Mouse (Mus musculus) cerebellum, adult 2 months (tissue): ENCODE data around the gene Coa3. TPM values are rescaled to one million over a fixed set of nuclear protein-coding genes. Genes with fewer than 3 reads are reported as not detected.
A peak's percentile ranks its signal among the peaks of the same experiment; 100 is the strongest.

Source experiments
- DNase-seq, 2 experiments: peaks; one replicate each; pipeline ENCODE4 v3.0.0; 2021
- H3K27ac ChIP-seq: fragments of 200-500 bp; 2 replicates; pipeline ENCODE4 v1.5.1; 2012; ENCODE audit warnings: low read length, control low read depth, inconsistent platforms; ENCODE audit not compliant: insufficient read depth
- H3K27me3 ChIP-seq: fragments of 200-500 bp; 2 replicates; pipeline ENCODE4 v1.6.1; 2012; ENCODE audit warnings: inconsistent platforms, mild to moderate bottlenecking, low read length, moderate library complexity; ENCODE audit not compliant: control insufficient read depth, insufficient read depth
- H3K4me1 ChIP-seq: fragments of 200-500 bp; 2 replicates; pipeline ENCODE4 v1.6.1; 2011; ENCODE audit warnings: low read length; ENCODE audit not compliant: control insufficient read depth, insufficient read depth
- H3K4me3 ChIP-seq: fragments of 200-500 bp; replicated peaks from 2 replicates; pipeline ENCODE3; 2011; ENCODE audit warnings: mild to moderate bottlenecking, low read depth, low read length, control low read depth; ENCODE audit not compliant: insufficient read depth
- CTCF ChIP-seq: fragments of 200-500 bp; IDR thresholded peaks from 2 replicates; pipeline ENCODE4 v1.5.1; 2011; ENCODE audit warnings: low read depth, mild to moderate bottlenecking, control low read depth, low read length, moderate library complexity, borderline replicate concordance; ENCODE audit not compliant: insufficient read depth
- POLR2A ChIP-seq: fragments of 200-500 bp; IDR thresholded peaks from 2 replicates; pipeline ENCODE4 v1.6.1; 2011; ENCODE audit warnings: low read length, control low read depth, borderline replicate concordance; ENCODE audit not compliant: insufficient read depth
- WGBS: fragments of 180-500 bp; shearing (Covaris S2); methylation state at CpG from one replicate; pipeline ENCODE4 v1.1.7; 2018; 5-methylcytosine and 5-hydroxymethylcytosine counted together
- polyA plus RNA-seq: library from polyadenylated mRNA; depleted of rRNA; stranded (reverse); fragments of >200 nt; gene quantifications from 2 replicates; pipeline ENCODE4 v1.2.3, GENCODE M21; 2012

The Coa3 gene
- polyA plus RNA-seq, 1 experiment = 174 TPM

GRCm38 (mm10) chr11:101264954-101265471 is 13.9 kb downstream of the Coa3 start:
- WGBS = 3% methylated on average over 31 of the region's 31 CpGs
- H3K4me1 ChIP-seq = peaks cover 6% of the 10 kb centered on the region; the same call in 1 of the 2 replicates
- TF ChIP-seq POLR2A = no peak
- no peak for TF ChIP-seq CTCF
- H3K4me3 ChIP-seq = no peak overlapping the region
- no peak overlapping the region for H3K27ac ChIP-seq
- no peak for DNase-seq
- no peaks in the 10 kb centered on the region; the same call in 1 of the 2 replicates for H3K27me3 ChIP-seq

GRCm38 (mm10) chr11:101263989-101264280 is 15.0 kb downstream of the Coa3 start:
- H3K27me3 ChIP-seq = no peaks in the 10 kb centered on the region; the same call in 1 of the 2 replicates
- H3K4me3 ChIP-seq = no peak overlapping the region
- DNase-seq = no peak
- TF ChIP-seq CTCF (no peak), POLR2A (no peak)
- H3K4me1 ChIP-seq = peaks cover 9% of the 10 kb centered on the region; the same call in 1 of the 2 replicates
- H3K27ac ChIP-seq = no peak overlapping the region
- 9% methylated on average over 3 of the region's 3 CpGs for WGBS

GRCm38 (mm10) chr11:101263138-101263988 is 15.6 kb downstream of the Coa3 start:
- Histone ChIP-seq H3K27me3 (no peaks in the 10 kb centered on the region; the same call in 1 of the 2 replicates), H3K4me3 (no peak overlapping the region), H3K27ac (no peak overlapping the region), H3K4me1 (peaks cover 9% of the 10 kb centered on the region; the same call in 1 of the 2 replicates)
- no peak for TF ChIP-seq CTCF
- no peak for TF ChIP-seq POLR2A
- 4% methylated on average over 32 of the region's 32 CpGs for WGBS
- DNase-seq = no peak

GRCm38 (mm10) chr11:101262272-101262967 is 16.5 kb downstream of the Coa3 start:
- peaks cover 9% of the 10 kb centered on the region; the same call in 1 of the 2 replicates for H3K4me1 ChIP-seq
- no peaks in the 10 kb centered on the region; the same call in 1 of the 2 replicates for H3K27me3 ChIP-seq
- WGBS = 6% methylated on average over 24 of the region's 24 CpGs

GRCm38 (mm10) chr11:101260826-101261380 is 18.0 kb downstream of the Coa3 start:
- TF ChIP-seq POLR2A = no peak
- no peak for TF ChIP-seq CTCF
- Histone ChIP-seq H3K27ac (no peak overlapping the region), H3K4me1 (peaks cover 9% of the 10 kb centered on the region; the same call in 1 of the 2 replicates), H3K27me3 (no peaks in the 10 kb centered on the region; the same call in 1 of the 2 replicates), H3K4me3 (peak overlapping the region; percentile 53)
- no peak for DNase-seq
- WGBS = 3% methylated on average over 30 of the region's 30 CpGs

More at GRCm38 (mm10) chr11:101262272-101262967, 16.5 kb downstream of the Coa3 start:
- no peak overlapping the region for H3K4me3 ChIP-seq
- no peak overlapping the region for H3K27ac ChIP-seq
- TF ChIP-seq POLR2A (no peak), CTCF (no peak)
- no peak for DNase-seq

- Histone ChIP-seq H3K27me3 (no peaks in the 10 kb centered on the region; the same call in 1 of the 2 replicates), H3K4me1 (peaks cover 9% of the 10 kb centered on the region; the same call in 1 of the 2 replicates), H3K4me3 (peak within 1 kb of the TSS; percentile 53), H3K27ac (no peak within 1 kb of the TSS)
- no peak for TF ChIP-seq CTCF
- TF ChIP-seq POLR2A = no peak
- WGBS = 1% methylated on average over 43 of the region's 43 CpGs
- DNase-seq = peak in 1 of 2 experiments; percentile 47
These were observed 18.7 kb downstream of the Coa3 start, which contains the start of gene Wnk4 for GRCm38 (mm10) chr11:101259948-101260825. Gene Wnk4 (plus strand): TSS chr11:101260567.
